Mouse (Mus musculus) cerebellum, adult (tissue): ENCODE results near the gene Cnga3.

ENCODE experiments used
- ATAC-seq: cut with Nextera tagmentation; 2 replicates; pipeline ENCODE4 v1.9.2; 2017; ENCODE audit warnings: mild to moderate bottlenecking, moderate library complexity, mixed read lengths; ENCODE audit not compliant: insufficient number of reproducible peaks, low FRiP score, low TSS enrichment

Gene Cnga3

GRCm38 (mm10) chr1:37214144-37214543, at the start of gene Cnga3:
Cnga3 (plus strand) TSS chr1:37214434.
- no peak for ATAC-seq

- no peak for ATAC-seq
Measured at GRCm38 (mm10) chr1:37166066-37166465, 48.2 kb upstream of the Cnga3 start.

GRCm38 (mm10) chr1:37167918-37168317, 46.3 kb upstream of the Cnga3 start:
- ATAC-seq: no peak

- no peak for ATAC-seq
Measured at GRCm38 (mm10) chr1:37177874-37178273, 36.4 kb upstream of the Cnga3 start.

- ATAC-seq: no peak
Measured at GRCm38 (mm10) chr1:37179852-37180251, 34.4 kb upstream of the Cnga3 start.

- ATAC-seq: no peak
Measured at GRCm38 (mm10) chr1:37187050-37187449, 27.2 kb upstream of the Cnga3 start.

- ATAC-seq: no peak
Measured at GRCm38 (mm10) chr1:37194607-37195006, 19.6 kb upstream of the Cnga3 start.

- ATAC-seq: no peak
Measured at GRCm38 (mm10) chr1:37201406-37201805, 12.8 kb upstream of the Cnga3 start.

- ATAC-seq: no peak
Measured at GRCm38 (mm10) chr1:37207743-37208142, 6.5 kb upstream of the Cnga3 start.

GRCm38 (mm10) chr1:37212375-37212774, 1.9 kb upstream of the Cnga3 start:
- no peak for ATAC-seq

- ATAC-seq: no peak
Measured at GRCm38 (mm10) chr1:37218386-37218785, 4.2 kb downstream of the Cnga3 start.

GRCm38 (mm10) chr1:37219593-37219992, 5.4 kb downstream of the Cnga3 start:
- ATAC-seq: no peak

- ATAC-seq: 0 out of 2 replicates have a peak, but pooled peaks have one; percentile 56
Measured at GRCm38 (mm10) chr1:37220134-37220907, 6.1 kb downstream of the Cnga3 start.

- ATAC-seq: no peak
Measured at GRCm38 (mm10) chr1:37222002-37222401, 7.8 kb downstream of the Cnga3 start.

GRCm38 (mm10) chr1:37230404-37230803, 16.2 kb downstream of the Cnga3 start:
- no peak for ATAC-seq

- ATAC-seq: no peak
Measured at GRCm38 (mm10) chr1:37231295-37231701, 17.1 kb downstream of the Cnga3 start.

GRCm38 (mm10) chr1:37239045-37239635, 24.9 kb downstream of the Cnga3 start:
- ATAC-seq: no peak

GRCm38 (mm10) chr1:37242253-37242652, 28.0 kb downstream of the Cnga3 start:
- ATAC-seq: no peak

- no peak for ATAC-seq
Measured at GRCm38 (mm10) chr1:37246476-37246875, 32.2 kb downstream of the Cnga3 start.

GRCm38 (mm10) chr1:37248406-37248805, 34.2 kb downstream of the Cnga3 start:
- no peak for ATAC-seq

GRCm38 (mm10) chr1:37250643-37251310, 36.5 kb downstream of the Cnga3 start:
- ATAC-seq: peak; percentile 58; the same call in 1 of the 2 replicates
